Mouse (Mus musculus) stomach, postnatal 0 days (tissue): ENCODE measurements around the gene Vdr. TPM values are rescaled to one million over a fixed set of nuclear protein-coding genes. Genes with fewer than 3 reads are reported as not detected.

Experiments
- ATAC-seq: fragments of 200-750 bp; cut with Nextera tagmentation; 2 replicates; pipeline ENCODE4 v1.8.0; 2017; ENCODE audit not compliant: low FRiP score, low TSS enrichment
- DNase-seq: peaks from one replicate; pipeline ENCODE4 v3.0.0-alpha.2; 2016; ENCODE audit warnings: low spot score
- H3K27ac ChIP-seq: fragments of 300-500 bp; sonication (generic); replicated peaks from 2 replicates; pipeline ENCODE4 v1.5.1; 2014; ENCODE audit warnings: mild to moderate bottlenecking, control low read depth
- H3K27me3 ChIP-seq: fragments of 300-500 bp; sonication (generic); 2 replicates; pipeline ENCODE4 v1.6.1; 2014; ENCODE audit warnings: low read length; ENCODE audit not compliant: control insufficient read depth, insufficient read depth
- H3K36me3 ChIP-seq: fragments of 300-500 bp; sonication (generic); 2 replicates; pipeline ENCODE4 v1.6.1; 2014; ENCODE audit warnings: low read length, mixed read lengths; ENCODE audit not compliant: control insufficient read depth, insufficient read depth
- H3K4me1 ChIP-seq: fragments of 300-500 bp; sonication (generic); replicated peaks from 2 replicates; pipeline ENCODE4 v1.6.1; 2014; ENCODE audit warnings: antibody characterized with exemption; ENCODE audit not compliant: control insufficient read depth, insufficient read depth
- H3K4me2 ChIP-seq: fragments of 300-500 bp; sonication (generic); replicated peaks from 2 replicates; pipeline ENCODE4 v1.6.1; 2014; ENCODE audit warnings: low read depth, mild to moderate bottlenecking, control low read depth, moderate library complexity
- H3K4me3 ChIP-seq: fragments of 300-500 bp; sonication (generic); 2 replicates; pipeline ENCODE4 v1.5.1; 2014; ENCODE audit warnings: low read depth, low read length, control low read depth
- H3K9ac ChIP-seq: fragments of 300-500 bp; sonication (generic); 2 replicates; pipeline ENCODE4 v1.6.1; 2014; ENCODE audit warnings: mild to moderate bottlenecking, low read length, control low read depth, mixed read lengths
- H3K9me3 ChIP-seq: fragments of 300-500 bp; sonication (generic); 2 replicates; pipeline ENCODE4 v1.6.1; 2016; ENCODE audit warnings: low read length; ENCODE audit not compliant: control insufficient read depth
- CTCF ChIP-seq: IDR thresholded peaks from 2 replicates; pipeline ENCODE4 v1.5.1; 2016; ENCODE audit warnings: antibody characterized with exemption, low read depth, mild to moderate bottlenecking, moderate library complexity
- EP300 ChIP-seq: optimal IDR thresholded peaks from 2 replicates; pipeline ENCODE3; 2016; ENCODE audit warnings: antibody characterized with exemption
- WGBS: fragments of 180-500 bp; shearing (Covaris S2); extraction: QIAGEN DNeasy Blood & Tissue Kit; methylation state at CpG from one replicate; pipeline ENCODE4 v1.1.7; 2014; 5-methylcytosine and 5-hydroxymethylcytosine counted together
- polyA plus RNA-seq: library from polyadenylated mRNA; unstranded; fragments of >200 nt; fragmentation: Nextera tagmentation; extraction: Ambion mirVana; gene quantifications from 2 replicates; pipeline ENCODE4 v1.2.1, GENCODE M21; 2015

The Vdr gene
- polyA plus RNA-seq, 1 experiment from 2014 or later = 1.4 TPM

DNA sequence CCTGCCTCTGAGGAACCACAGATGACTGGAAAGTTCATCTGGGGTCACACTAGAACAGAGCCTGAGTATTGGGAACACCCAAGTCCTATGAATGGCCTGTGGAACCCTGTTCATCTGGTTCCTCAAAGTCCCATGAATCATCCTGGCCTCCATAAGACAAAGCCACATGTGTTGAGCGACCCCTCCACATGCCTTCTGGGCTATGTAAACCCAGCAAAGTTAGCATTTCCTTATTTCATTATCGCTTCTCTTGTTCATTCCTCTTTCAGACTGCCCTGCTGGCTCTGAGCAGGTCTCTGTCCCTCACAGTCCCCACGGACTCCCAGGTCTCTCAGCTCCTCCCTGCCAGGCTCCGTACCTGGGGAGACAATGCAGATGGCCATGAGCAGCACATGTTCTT is 52.0 kb downstream of the Vdr start:
- ATAC-seq (peak; percentile 55; the same call in 1 of the 2 replicates), DNase-seq (no peak)
- Histone ChIP-seq H3K27ac (0 out of 2 replicates have a peak overlapping the region, but pooled peaks have one; percentile 49), H3K27me3 (no peaks in the 10 kb centered on the region), H3K4me3 (no peak overlapping the region), H3K36me3 (no peaks in the 10 kb centered on the region), H3K9ac (no peak overlapping the region), H3K4me1 (no peaks in the 10 kb centered on the region), H3K4me2 (no peak overlapping the region), H3K9me3 (no peaks in the 10 kb centered on the region)
- WGBS = 61% methylated on average over 4 of the region's 4 CpGs
- TF ChIP-seq EP300 (no peak), CTCF (no peak)

DNA sequence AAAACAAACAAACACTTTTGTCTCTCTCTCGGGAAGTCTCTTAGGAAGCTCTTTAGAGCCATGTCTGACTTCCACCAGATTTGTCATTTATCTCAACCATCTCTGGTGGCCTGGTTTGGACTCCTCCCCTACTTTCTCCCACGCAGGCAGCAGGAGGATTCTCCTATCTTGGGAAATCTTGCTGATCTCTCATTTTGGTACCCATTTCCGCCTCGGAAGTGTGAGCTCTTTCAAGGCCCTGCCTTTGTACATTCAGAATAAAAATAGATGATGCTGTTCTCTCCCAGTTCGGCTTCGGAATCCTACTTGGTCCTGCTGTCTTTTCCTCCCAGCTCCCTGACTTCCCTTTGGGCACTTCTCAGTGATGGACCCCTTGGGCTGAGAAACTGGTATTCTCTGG is 55.9 kb downstream of the Vdr start:
- ATAC-seq (no peak), DNase-seq (no peak)
- Histone ChIP-seq H3K27ac (no peak overlapping the region), H3K9me3 (no peaks in the 10 kb centered on the region), H3K4me3 (no peak overlapping the region), H3K9ac (no peak overlapping the region), H3K4me2 (no peak overlapping the region), H3K27me3 (no peaks in the 10 kb centered on the region), H3K36me3 (no peaks in the 10 kb centered on the region), H3K4me1 (no peaks in the 10 kb centered on the region)
- WGBS = 58% methylated on average over 6 of the region's 6 CpGs
- no peak for TF ChIP-seq CTCF
- no peak for TF ChIP-seq EP300

DNA sequence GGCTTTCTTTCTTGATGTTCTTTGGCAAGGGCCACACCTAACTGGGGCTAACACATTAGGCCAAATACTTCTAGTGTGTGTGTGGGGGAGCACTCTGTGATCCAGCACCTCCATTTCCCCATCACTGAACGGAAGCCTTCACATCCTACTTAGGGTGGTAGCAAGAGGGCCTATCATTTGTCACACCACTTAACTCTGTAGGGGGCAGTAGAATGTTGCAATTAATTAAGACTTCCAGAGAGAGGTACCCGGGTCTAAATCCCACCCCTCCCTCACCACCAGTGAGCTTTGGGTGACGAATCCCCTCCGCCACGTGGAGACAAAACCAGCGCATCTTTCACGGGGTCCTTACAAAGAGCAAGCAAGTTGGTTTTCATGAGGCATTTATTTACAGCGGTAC is 56.4 kb downstream of the Vdr start:
- TF ChIP-seq EP300 = no peak
- peak; percentile 54 for TF ChIP-seq CTCF
- H3K36me3 ChIP-seq = no peaks in the 10 kb centered on the region
- H3K9ac ChIP-seq = no peak overlapping the region
- DNase-seq (no peak), ATAC-seq (no peak)
- WGBS = 48% methylated on average over 8 of the region's 8 CpGs
- no peaks in the 10 kb centered on the region for H3K4me1 ChIP-seq
- no peak overlapping the region for H3K4me2 ChIP-seq
- H3K4me3 ChIP-seq = no peak overlapping the region
- H3K27me3 ChIP-seq = no peaks in the 10 kb centered on the region
- H3K9me3 ChIP-seq = no peaks in the 10 kb centered on the region
- H3K27ac ChIP-seq = no peak overlapping the region

DNA sequence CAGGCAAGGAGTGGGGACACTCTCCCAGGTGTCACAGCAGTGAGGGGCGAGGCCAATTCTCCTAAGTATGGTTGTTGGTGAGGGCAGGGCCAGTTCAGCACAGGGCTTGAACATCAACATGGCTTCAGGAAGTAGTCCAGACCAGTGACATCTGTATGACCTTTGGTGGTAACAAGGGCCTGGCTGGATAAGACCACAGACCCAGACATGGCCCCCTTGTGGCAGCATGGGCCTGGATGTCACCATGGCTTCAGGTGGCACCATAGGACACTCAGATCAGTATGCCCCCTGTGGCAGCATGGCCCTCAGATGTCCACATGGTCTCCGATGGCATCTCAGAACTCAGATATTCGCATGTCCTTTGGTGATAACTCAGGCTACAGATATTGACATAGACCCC is 58.1 kb downstream of the Vdr start:
- no peak overlapping the region for H3K27ac ChIP-seq
- ATAC-seq (no peak), DNase-seq (no peak)
- no peaks in the 10 kb centered on the region for H3K4me1 ChIP-seq
- H3K27me3 ChIP-seq = no peaks in the 10 kb centered on the region
- no peak overlapping the region for H3K4me2 ChIP-seq
- WGBS = 88% methylated on average over 3 of the region's 3 CpGs
- no peak overlapping the region for H3K4me3 ChIP-seq
- TF ChIP-seq CTCF = no peak
- TF ChIP-seq EP300 = no peak
- no peak overlapping the region for H3K9ac ChIP-seq
- no peaks in the 10 kb centered on the region for H3K9me3 ChIP-seq
- H3K36me3 ChIP-seq = no peaks in the 10 kb centered on the region

DNA sequence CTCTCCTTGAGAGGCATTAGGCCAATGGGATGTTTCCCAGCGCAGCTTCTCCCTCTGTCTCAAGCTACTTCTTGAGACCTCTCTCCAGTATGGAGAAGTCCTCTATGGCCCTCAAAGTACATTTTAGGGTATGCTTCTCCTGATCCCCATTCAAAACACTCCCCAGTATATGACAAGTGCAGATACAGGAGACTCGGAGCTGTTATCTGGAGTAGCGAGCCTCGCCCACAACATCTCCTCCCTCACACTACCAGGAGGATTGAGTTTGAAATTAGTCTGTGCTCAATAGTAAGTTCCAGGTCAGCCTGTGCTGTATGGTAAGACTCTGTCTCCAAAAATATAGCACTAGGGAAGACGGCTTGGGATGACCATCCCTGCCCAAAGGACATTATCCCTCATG is 59.4 kb downstream of the Vdr start:
- no peak overlapping the region for H3K9ac ChIP-seq
- TF ChIP-seq CTCF = no peak
- no peak for TF ChIP-seq EP300
- H3K4me1 ChIP-seq = no peaks in the 10 kb centered on the region
- H3K27ac ChIP-seq = no peak overlapping the region
- no peaks in the 10 kb centered on the region for H3K27me3 ChIP-seq
- no peak for ATAC-seq
- no peak overlapping the region for H3K4me2 ChIP-seq
- WGBS = 78% methylated on average over 5 of the region's 5 CpGs
- H3K9me3 ChIP-seq = no peaks in the 10 kb centered on the region
- H3K36me3 ChIP-seq = no peaks in the 10 kb centered on the region
- DNase-seq = no peak
- H3K4me3 ChIP-seq = no peak overlapping the region

DNA sequence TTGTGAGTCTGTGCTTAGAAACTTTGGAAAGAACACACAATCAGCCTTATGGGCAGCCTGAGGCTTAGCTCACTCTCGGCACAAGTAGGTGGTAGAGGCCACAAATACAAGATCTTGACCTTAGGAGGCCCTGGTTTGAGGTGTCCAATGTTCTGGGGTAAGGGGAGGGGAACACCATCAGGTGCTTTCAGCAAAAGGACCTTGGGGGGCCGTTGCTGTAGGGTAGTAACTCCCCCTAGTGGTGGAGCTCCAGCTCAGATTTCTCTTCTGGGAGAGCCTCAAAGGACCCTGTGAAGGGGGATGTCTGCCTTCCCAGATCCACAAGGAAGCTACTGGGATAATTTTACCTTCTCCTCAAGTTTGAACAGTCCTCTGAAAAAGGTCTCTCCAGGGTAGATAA is 60.0 kb downstream of the Vdr start:
- Histone ChIP-seq H3K4me3 (no peak overlapping the region), H3K9ac (no peak overlapping the region), H3K4me2 (no peak overlapping the region), H3K27ac (no peak overlapping the region), H3K27me3 (no peaks in the 10 kb centered on the region), H3K36me3 (no peaks in the 10 kb centered on the region), H3K4me1 (no peaks in the 10 kb centered on the region), H3K9me3 (no peaks in the 10 kb centered on the region)
- WGBS = 17% methylated on average over 2 of the region's 2 CpGs
- TF ChIP-seq EP300 = no peak
- peak; percentile 76 for TF ChIP-seq CTCF
- ATAC-seq (no peak), DNase-seq (no peak)
